Mouse (Mus musculus) NIH3T3 (cell line): ENCODE data around the gene Fbxl13.
A peak's percentile ranks its signal among the peaks of the same experiment; 100 is the strongest.

Experiments
- DNase-seq: peaks from one replicate; pipeline ENCODE4 v3.0.0-alpha.2; 2012; ENCODE audit warnings: low read depth

The Fbxl13 gene

GRCm38 (mm10) chr5:21574386-21575209, 70.8 kb downstream of the Fbxl13 start:
- no peak for DNase-seq

GRCm38 (mm10) chr5:21572764-21573416, 72.5 kb downstream of the Fbxl13 start:
- no peak for DNase-seq

GRCm38 (mm10) chr5:21567784-21568183, 77.7 kb downstream of the Fbxl13 start:
- DNase-seq = no peak

- DNase-seq = peak; percentile 76
Measured at GRCm38 (mm10) chr5:21565392-21566065, 79.9 kb downstream of the Fbxl13 start.

- DNase-seq = no peak
Measured at GRCm38 (mm10) chr5:21563936-21564335, 81.5 kb downstream of the Fbxl13 start.

- DNase-seq = no peak
Measured at GRCm38 (mm10) chr5:21556502-21556901, 88.9 kb downstream of the Fbxl13 start.

GRCm38 (mm10) chr5:21554732-21555131, 90.7 kb downstream of the Fbxl13 start:
- no peak for DNase-seq

- peak; percentile 43 for DNase-seq
Measured at GRCm38 (mm10) chr5:21553685-21554084, 91.7 kb downstream of the Fbxl13 start.

GRCm38 (mm10) chr5:21547005-21547404, 98.4 kb downstream of the Fbxl13 start:
- no peak for DNase-seq

GRCm38 (mm10) chr5:21545786-21546185, 99.6 kb downstream of the Fbxl13 start:
- peak; percentile 82 for DNase-seq

- DNase-seq = peak; percentile 67
Measured at GRCm38 (mm10) chr5:21545227-21545626, 100.2 kb downstream of the Fbxl13 start.

- DNase-seq = peak; percentile 90
Measured at GRCm38 (mm10) chr5:21544821-21545220, 100.6 kb downstream of the Fbxl13 start.

- peak; percentile 93 for DNase-seq
Measured at GRCm38 (mm10) chr5:21543409-21544201, 101.8 kb downstream of the Fbxl13 start, which contains the start of gene Lrrc17. Gene Lrrc17, plus strand, starts transcription at chr5:21543559.

- no peak for DNase-seq
Measured at GRCm38 (mm10) chr5:21542226-21542625, 103.2 kb downstream of the Fbxl13 start.

GRCm38 (mm10) chr5:21532921-21533320, 112.5 kb downstream of the Fbxl13 start:
- DNase-seq = peak; percentile 70

- DNase-seq = no peak
Measured at GRCm38 (mm10) chr5:21532126-21532525, 113.3 kb downstream of the Fbxl13 start.

GRCm38 (mm10) chr5:21529110-21529720, 116.2 kb downstream of the Fbxl13 start:
- DNase-seq = peak; percentile 42

- DNase-seq = peak; percentile 89
Measured at GRCm38 (mm10) chr5:21528068-21528842, 117.2 kb downstream of the Fbxl13 start.

GRCm38 (mm10) chr5:21527488-21527911, 117.9 kb downstream of the Fbxl13 start:
- peak; percentile 62 for DNase-seq

GRCm38 (mm10) chr5:21526835-21527485, 118.5 kb downstream of the Fbxl13 start:
- no peak for DNase-seq
